Mouse (Mus musculus) brain, embryonic 14.5 days (tissue): Measurements from ENCODE around the gene Sept9.

ENCODE experiments used
- CTCF ChIP-seq: fragments of 200-500 bp; IDR thresholded peaks from 2 replicates; pipeline ENCODE4 v1.5.1; 2012; ENCODE audit warnings: inconsistent platforms, mild to moderate bottlenecking, moderate library complexity, borderline replicate concordance; ENCODE audit not compliant: insufficient read depth, insufficient read length; ENCODE audit errors: extremely low read depth
- POLR2A ChIP-seq: fragments of 200-500 bp; IDR thresholded peaks from 2 replicates; pipeline ENCODE4 v1.6.1; 2012; ENCODE audit warnings: mild to moderate bottlenecking, inconsistent platforms, borderline replicate concordance; ENCODE audit not compliant: poor library complexity, insufficient read depth, insufficient read length, severe bottlenecking; ENCODE audit errors: extremely low read depth

DNA sequence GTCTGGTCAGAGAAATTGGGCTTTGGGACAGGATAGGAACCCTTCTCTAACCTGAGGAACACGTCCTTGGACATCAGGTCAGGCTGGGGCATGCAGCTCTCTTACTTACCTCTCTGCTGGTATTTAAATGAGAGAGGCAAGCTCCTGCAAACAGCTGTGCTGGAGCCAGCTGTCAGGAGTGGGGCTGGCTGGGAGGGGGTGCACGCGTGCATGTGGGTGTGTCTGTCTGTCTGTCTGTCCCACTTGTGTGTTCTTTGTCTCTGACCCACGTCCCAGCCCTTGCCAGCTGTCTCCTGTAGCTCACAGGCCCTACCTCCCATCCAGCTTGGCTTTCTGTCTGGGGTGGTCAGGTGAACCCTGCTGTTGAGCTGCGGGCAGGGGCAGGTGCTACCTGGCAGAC, 75.5 kb downstream of the Sept9 start:
- TF ChIP-seq CTCF (no peak), POLR2A (no peak)
